Mouse (Mus musculus) liver, adult 2 months (tissue): ENCODE measurements around the gene Dapk1.

ENCODE experiments used
- CTCF ChIP-seq: fragments of 200-500 bp; IDR thresholded peaks from 2 replicates; pipeline ENCODE4 v1.5.1; 2011; ENCODE audit warnings: low read depth, low read length, control low read depth
- POLR2A ChIP-seq: fragments of 200-500 bp; IDR thresholded peaks from 2 replicates; pipeline ENCODE4 v1.6.1; 2011; ENCODE audit warnings: low read length, control low read depth; ENCODE audit not compliant: insufficient read depth; ENCODE audit errors: extremely low read depth

GRCm38 (mm10) chr13:60628657-60628950 is 26.9 kb downstream of the Dapk1 start:
- TF ChIP-seq CTCF: no peak
- TF ChIP-seq POLR2A: no peak
